8 mouse cellular contexts compared by ENCODE assay signal in the genomic region with DNA sequence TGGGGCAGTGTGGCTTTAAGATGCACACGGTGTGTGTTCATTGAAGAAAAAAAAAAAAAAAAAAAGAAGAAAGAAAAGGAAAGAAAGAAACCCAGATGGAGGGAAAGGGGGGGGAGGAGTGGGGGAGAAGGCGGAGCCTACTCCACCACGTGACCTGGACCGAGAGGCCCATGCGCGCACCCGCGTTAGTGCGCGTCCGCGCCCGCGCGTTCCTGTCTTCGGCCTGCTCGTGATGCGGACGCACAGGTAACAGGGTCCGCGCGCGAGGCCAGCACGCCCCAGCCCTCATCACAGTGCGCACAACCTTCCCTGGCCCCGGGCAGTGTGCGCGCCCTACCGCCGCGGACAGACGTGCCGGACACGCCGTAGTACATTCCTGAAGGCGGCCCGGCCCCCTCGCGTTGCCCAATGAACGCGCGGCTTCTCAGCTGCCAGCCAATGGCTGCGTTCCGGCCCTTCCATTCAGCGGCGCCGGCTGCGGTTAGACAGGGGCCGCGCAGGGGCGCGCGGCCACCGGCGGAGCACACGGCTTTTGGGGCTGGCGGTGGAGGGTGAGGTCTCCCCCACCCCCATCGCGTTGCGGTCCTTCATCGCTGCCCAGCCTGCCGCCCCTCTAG. TPM values are rescaled to one million over a fixed set of nuclear protein-coding genes. Genes with fewer than 3 reads are reported as not detected.
DNase-seq lines count a peak whose midpoint lies in the region; ATAC-seq and TF ChIP-seq lines count a peak whose summit lies in the region.

No protein-coding gene starts in this region.

- H3K79me2 ChIP-seq in MEL (ENCODE audit: control insufficient read depth, insufficient read depth, low read length, poor library complexity): peaks cover 30% of the 10 kb centered on the region

- DNase-seq in MEL (ENCODE audit: low read depth, low spot score): peak; percentile 94
- peak; percentile 96 for DNase-seq in cerebellum, adult 8-10 months
- DNase-seq in forelimb bud, embryonic 11.5 days (ENCODE audit: low read depth, low spot score): peak; percentile 97
- peak; percentile 89 to 94 for DNase-seq in layer of hippocampus, adult 8-10 months (ENCODE audit: low spot score in 2 of 2)
- DNase-seq in lung, embryonic 14.5 days: peak; percentile 99
- DNase-seq in testis, postnatal 14 days (ENCODE audit: low spot score): peak; percentile 92

- under 1% methylated on average over 61 of the region's 62 CpGs for WGBS in lung, embryonic 14.5 days

- H3K27ac ChIP-seq in MEL (ENCODE audit: control insufficient read depth, low read depth, low read length): peak overlapping the region; percentile 86
- peak overlapping the region; percentile 100 for H3K27ac ChIP-seq in lung, embryonic 14.5 days (ENCODE audit: low read depth)

- peak overlapping the region; percentile 72 for H3K9ac ChIP-seq in MEL (ENCODE audit: control insufficient read depth, low read depth, low read length, poor library complexity, severe bottlenecking)
- H3K9ac ChIP-seq in lung, embryonic 14.5 days: peak overlapping the region; percentile 100

- TF ChIP-seq CTCF in MEL (IDR thresholded peaks at IDR 0.05 in 2 of 3, conservative IDR thresholded peaks at IDR 0.05 in 1 of 3; ENCODE audit: control insufficient read depth in 1 of 3, insufficient read depth in 1 of 3, low read depth in 2 of 3, low read length in 3 of 3, poor library complexity in 1 of 3, severe bottlenecking in 1 of 3): no peak
- no peak for TF ChIP-seq CTCF in lung, embryonic 14.5 days (IDR thresholded peaks at IDR 0.05; ENCODE audit: low read depth)

- peak; percentile 55 to 70 for ATAC-seq in hematopoietic stem cell, adult 5-6 weeks (replicated peaks in 1 of 2; ENCODE audit: insufficient read depth in 1 of 2, low FRiP score in 2 of 2, low TSS enrichment in 1 of 2, low read depth in 1 of 2, poor library complexity in 2 of 2, severe bottlenecking in 2 of 2)
- ATAC-seq in lung, embryonic 14.5 days (ENCODE audit: insufficient read depth): peak; percentile 86
- peak; percentile 50 for ATAC-seq in neutrophil, adult 5-6 weeks (ENCODE audit: extremely low read depth, insufficient number of reproducible peaks, low FRiP score, poor library complexity, severe bottlenecking)

- H3K27me3 ChIP-seq in MEL (ENCODE audit: control insufficient read depth in 1 of 2, insufficient read depth in 2 of 2, low read length in 2 of 2): no peaks in the 10 kb centered on the region
- no peaks in the 10 kb centered on the region for H3K27me3 ChIP-seq in lung, embryonic 14.5 days (ENCODE audit: insufficient read depth, low read length)

- peak overlapping the region; percentile 91 for H3K4me2 ChIP-seq in lung, embryonic 14.5 days

- no peak for TF ChIP-seq RAD21 in MEL (IDR thresholded peaks at IDR 0.05; ENCODE audit: low read depth, low read length)

- no peaks in the 10 kb centered on the region for H3K9me3 ChIP-seq in MEL (replicated peaks; ENCODE audit: insufficient read depth, low read length)
- no peaks in the 10 kb centered on the region for H3K9me3 ChIP-seq in lung, embryonic 14.5 days (ENCODE audit: low read depth, low read length)

- H3K4me3 ChIP-seq in MEL (ENCODE audit: control insufficient read depth in 1 of 2, insufficient read depth in 1 of 2, low read depth in 2 of 2, low read length in 2 of 2): peak overlapping the region; percentile 63 to 69
- H3K4me3 ChIP-seq in lung, embryonic 14.5 days (ENCODE audit: low read depth, low read length): peak overlapping the region; percentile 83

- H3K4me1 ChIP-seq in MEL (ENCODE audit: control insufficient read depth in 1 of 2, insufficient read depth in 2 of 2, low read length in 2 of 2): peaks cover 0 to 6% of the 10 kb centered on the region in 2 experiments
- H3K4me1 ChIP-seq in lung, embryonic 14.5 days (ENCODE audit: insufficient read depth): peaks cover 14% of the 10 kb centered on the region; the same call in 1 of the 2 replicates

- TF ChIP-seq EP300 in MEL (IDR thresholded peaks at IDR 0.05; ENCODE audit: low read depth in 1 of 2, low read length in 2 of 2): no peak; a peak in 1 of 4 replicates

- H3K36me3 ChIP-seq in MEL (ENCODE audit: control insufficient read depth in 1 of 2, insufficient read depth in 2 of 2, low read length in 2 of 2): peaks cover 0 to 5% of the 10 kb centered on the region in 2 experiments; a peak in 1 of 4 replicates
- H3K36me3 ChIP-seq in lung, embryonic 14.5 days (ENCODE audit: insufficient read depth): peaks cover 21% of the 10 kb centered on the region

- TF ChIP-seq POLR2A in MEL (IDR thresholded peaks at IDR 0.05; ENCODE audit: control insufficient read depth in 1 of 2, insufficient read depth in 1 of 2, low read depth in 1 of 2, low read length in 2 of 2, poor library complexity in 1 of 2): peak; percentile 79 to 87

TF ChIP-seq in MEL, 35 proteins besides CTCF, POLR2A, EP300 and RAD21:
- TF ChIP-seq USF2 (IDR thresholded peaks at IDR 0.05; ENCODE audit: borderline replicate concordance in 1 of 2, insufficient read depth in 1 of 2, low read depth in 1 of 2, low read length in 2 of 2) (peak; percentile 67 to 90), BHLHE40 (IDR thresholded peaks at IDR 0.05; ENCODE audit: borderline replicate concordance, low read depth, low read length) (no peak), HCFC1 (IDR thresholded peaks at IDR 0.05; ENCODE audit: low read depth, low read length) (no peak; the same call in 1 of the 2 replicates), ZC3H11A (IDR thresholded peaks at IDR 0.05; ENCODE audit: low read depth, low read length) (no peak), UBTF (IDR thresholded peaks at IDR 0.05; ENCODE audit: borderline replicate concordance, insufficient read depth, low read depth, low read length) (0 out of 2 replicates have a peak, but pooled peaks have one; percentile 70), MEF2A (IDR thresholded peaks at IDR 0.05; ENCODE audit: extremely low read depth, insufficient replicate concordance, low read depth, low read length, poor library complexity, severe bottlenecking) (no peak), ELF1 (IDR thresholded peaks at IDR 0.05; ENCODE audit: low read depth, low read length) (no peak), NELFE (IDR thresholded peaks at IDR 0.05; ENCODE audit: low read depth, low read length) (peak; percentile 77), CHD1 (IDR thresholded peaks at IDR 0.05; ENCODE audit: low read depth, low read length) (no peak), SIN3A (IDR thresholded peaks at IDR 0.05; ENCODE audit: low read length) (peak; percentile 63), TCF12 (IDR thresholded peaks at IDR 0.05; ENCODE audit: low read depth, low read length) (no peak), MXI1 (IDR thresholded peaks at IDR 0.05; ENCODE audit: low read depth, low read length) (peak; percentile 39; the same call in 1 of the 2 replicates), ETS1 (IDR thresholded peaks at IDR 0.05; ENCODE audit: low read depth, low read length) (peak; percentile 51; the same call in 1 of the 2 replicates), GABPA (IDR thresholded peaks at IDR 0.05; ENCODE audit: low read depth, low read length) (no peak), SMC3 (IDR thresholded peaks at IDR 0.05; ENCODE audit: low read depth, low read length) (no peak), KAT2A (conservative IDR thresholded peaks at IDR 0.05; ENCODE audit: low read depth, low read length) (no peak), ZMIZ1 (IDR thresholded peaks at IDR 0.05; ENCODE audit: low read depth, low read length) (0 out of 2 replicates have a peak, but pooled peaks have one; percentile 27), USF1 (IDR thresholded peaks at IDR 0.05; ENCODE audit: low read depth, low read length) (peak; percentile 99), JUND (IDR thresholded peaks at IDR 0.05; ENCODE audit: low read depth, low read length) (no peak), CHD2 (IDR thresholded peaks at IDR 0.05; ENCODE audit: low read length) (no peak), ZKSCAN1 (IDR thresholded peaks at IDR 0.05; ENCODE audit: low read depth, low read length) (no peak; the same call in 1 of the 2 replicates), RCOR1 (IDR thresholded peaks at IDR 0.05; ENCODE audit: low read depth, low read length) (no peak), MAZ (IDR thresholded peaks at IDR 0.05; ENCODE audit: low read depth, low read length) (no peak), NRF1 (IDR thresholded peaks at IDR 0.05; ENCODE audit: insufficient read depth, low read depth, low read length, poor library complexity, severe bottlenecking) (peak; percentile 35; the same call in 1 of the 2 replicates), TAL1 (IDR thresholded peaks at IDR 0.05; ENCODE audit: low read length) (no peak), POLR2AphosphoS2 (IDR thresholded peaks at IDR 0.05; ENCODE audit: low read length) (peak; percentile 76; the same call in 1 of the 2 replicates), MYB (IDR thresholded peaks at IDR 0.05; ENCODE audit: low read depth, low read length) (no peak), GATA1 (IDR thresholded peaks at IDR 0.05; ENCODE audit: low read depth, low read length) (no peak), TBP (IDR thresholded peaks at IDR 0.05; ENCODE audit: low read depth, low read length) (peak; percentile 31), POLR2AphosphoS5 (IDR thresholded peaks at IDR 0.05; ENCODE audit: borderline replicate concordance, low read depth, low read length) (no peak), MAFK (IDR thresholded peaks at IDR 0.05; ENCODE audit: borderline replicate concordance, low read depth, low read length) (no peak), MAX (IDR thresholded peaks at IDR 0.05; ENCODE audit: low read length) (peak; percentile 97), ZNF384 (IDR thresholded peaks at IDR 0.05; ENCODE audit: low read depth, low read length) (peak; percentile 97), E2F4 (IDR thresholded peaks at IDR 0.05; ENCODE audit: borderline replicate concordance, low read depth, low read length) (no peak), MYC (IDR thresholded peaks at IDR 0.05; ENCODE audit: low read depth, low read length) (peak; percentile 81; the same call in 1 of the 2 replicates)

RNA-seq across cellular contexts. Expression of a gene that starts 5.6 kb away (rescaled TPM):
- 7.5 and 9.4 TPM in 2 replicates for total RNA-seq in MEL (2012; rRNA removed)
- polyA plus RNA-seq in MEL (2012; ENCODE audit: insufficient read depth in 1 of 2, insufficient read length in 2 of 2, low read depth in 1 of 2, low replicate concordance in 2 of 2, missing spikeins in 1 of 2): 10 to 100 TPM; 23.4 to 79.0 TPM
- total RNA-seq in hematopoietic stem cell, adult 5-6 weeks (2017): 10.2 and 13.2 TPM in 2 replicates
- 10 to 100 TPM; 43.2 to 67.4 (median 50.6) TPM for total RNA-seq in layer of hippocampus, adult 8-10 months (2022)
- polyA plus RNA-seq in lung, embryonic 14.5 days (2014; fragmentation: Nextera tagmentation; extraction: Ambion mirVana): 64.6 and 68.6 TPM in 2 replicates
- total RNA-seq in neutrophil, adult 5-6 weeks (2017): 6.3 and 6.8 TPM in 2 replicates

Comparison
In these comparisons a context has a peak if more than half of its experiments do, and no peak if none do; other contexts are left out.
1. Peak in every context shown above with its lines: DNase-seq, ATAC-seq, H3K4me3 ChIP-seq and H3K27ac ChIP-seq.